Mouse (Mus musculus) liver, embryonic 11.5 days (tissue): Measurements from ENCODE around the gene Yipf2. TPM values are rescaled to one million over a fixed set of nuclear protein-coding genes. Genes with fewer than 3 reads are reported as not detected.
"Not testable (repeated sequence)": the region's sequence is repeated elsewhere in the genome, so short reads cannot be mapped to it uniquely, and the experiment has no call there.

Experiments used
- ATAC-seq: fragments of 200-750 bp; cut with Nextera tagmentation; replicated peaks from 2 replicates; pipeline ENCODE4 v1.8.0; 2017; ENCODE audit warnings: moderate number of reproducible peaks, mild to moderate bottlenecking, moderate TSS enrichment, moderate library complexity; ENCODE audit not compliant: low FRiP score
- DNase-seq: peaks from one replicate; pipeline ENCODE4 v3.0.0-alpha.2; 2017; ENCODE audit warnings: low spot score
- H3K27ac ChIP-seq: fragments of 300-500 bp; sonication (generic); 2 replicates; pipeline ENCODE4 v1.5.1; 2014; ENCODE audit warnings: mild to moderate bottlenecking, low read depth, low read length, control low read depth
- H3K27me3 ChIP-seq: fragments of 300-500 bp; sonication (generic); replicated peaks from 2 replicates; pipeline ENCODE4 v1.6.1; 2014; ENCODE audit warnings: low read length, mixed read lengths; ENCODE audit not compliant: control insufficient read depth, insufficient read depth
- H3K36me3 ChIP-seq: fragments of 300-500 bp; sonication (generic); 2 replicates; pipeline ENCODE4 v1.6.1; 2014; ENCODE audit warnings: mild to moderate bottlenecking, low read length, moderate library complexity, mixed read lengths; ENCODE audit not compliant: control insufficient read depth, insufficient read depth
- H3K4me1 ChIP-seq: fragments of 300-500 bp; sonication (generic); replicated peaks from 2 replicates; pipeline ENCODE4 v1.6.1; 2014; ENCODE audit warnings: low read length, mixed read lengths; ENCODE audit not compliant: control insufficient read depth, insufficient read depth
- H3K4me2 ChIP-seq: fragments of 300-500 bp; sonication (generic); 2 replicates; pipeline ENCODE4 v1.6.1; 2014; ENCODE audit warnings: mild to moderate bottlenecking, control low read depth, moderate library complexity
- H3K4me3 ChIP-seq: fragments of 300-500 bp; sonication (generic); 2 replicates; pipeline ENCODE4 v1.5.1; 2014; ENCODE audit warnings: low read depth, low read length, control low read depth
- H3K9ac ChIP-seq: fragments of 300-500 bp; sonication (generic); 2 replicates; pipeline ENCODE4 v1.6.1; 2014; ENCODE audit warnings: low read depth, low read length, control low read depth
- H3K9me3 ChIP-seq: fragments of 300-500 bp; sonication (generic); 2 replicates; pipeline ENCODE4 v1.6.1; 2016; ENCODE audit warnings: low read length, inconsistent platforms, mixed read lengths; ENCODE audit not compliant: control insufficient read depth
- WGBS: fragments of 180-500 bp; shearing (Covaris S2); extraction: QIAGEN DNeasy Blood & Tissue Kit; methylation state at CpG from one replicate; pipeline ENCODE4 v1.1.7; 2014; 5-methylcytosine and 5-hydroxymethylcytosine counted together
- microRNA counts: library from miRNA; unstranded; fragments of <30 nt; microRNA quantifications from one replicate; lab custom pipeline; 2015
- microRNA-seq: library from miRNA; unstranded; fragments of <30 nt; microRNA quantifications from one replicate; pipeline ENCODE4, GENCODE M21; 2017; ENCODE audit warnings: borderline number of aligned reads
- polyA plus RNA-seq: library from polyadenylated mRNA; unstranded; fragments of >200 nt; fragmentation: Nextera tagmentation; extraction: Ambion mirVana; gene quantifications from 2 replicates; pipeline ENCODE4 v1.2.1, GENCODE M21; 2014

Yipf2 gene
- polyA plus RNA-seq, 1 experiment from 2014 or later = 16.5 TPM

DNA sequence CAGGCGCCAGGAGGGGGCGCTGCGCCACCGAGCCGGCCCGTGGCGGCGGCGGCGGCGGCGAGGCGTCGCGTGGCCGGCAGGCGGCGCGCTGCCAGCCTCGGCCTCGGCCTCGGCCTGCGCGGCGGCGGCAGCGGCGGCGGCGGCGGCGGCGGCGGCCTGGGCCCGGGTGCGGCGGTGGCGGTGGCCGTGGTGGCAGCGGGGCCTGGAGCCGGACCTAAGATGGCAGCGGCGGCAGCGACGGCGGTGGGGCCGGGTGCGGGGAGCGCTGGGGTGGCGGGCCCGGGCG, 45.9 kb downstream of the Yipf2 start, which contains the start of gene Carm1:
Gene Carm1 (plus strand): TSS at position 106 of the 286 bp plus-strand sequence.
- ATAC-seq = no peak
- peak within 1 kb of the TSS; percentile 98 for H3K27ac ChIP-seq
- WGBS = under 1% methylated on average over 40 of the region's 52 CpGs
- no peaks in the 10 kb centered on the region for H3K9me3 ChIP-seq
- DNase-seq = no peak
- peak within 1 kb of the TSS; percentile 71 for H3K4me2 ChIP-seq
- H3K4me3 ChIP-seq = peak within 1 kb of the TSS; percentile 88
- H3K27me3 ChIP-seq = no peaks in the 10 kb centered on the region
- H3K9ac ChIP-seq = peak within 1 kb of the TSS; percentile 97
- peaks cover 11% of the 10 kb centered on the region for H3K4me1 ChIP-seq
- peaks cover 7% of the 10 kb centered on the region for H3K36me3 ChIP-seq

DNA sequence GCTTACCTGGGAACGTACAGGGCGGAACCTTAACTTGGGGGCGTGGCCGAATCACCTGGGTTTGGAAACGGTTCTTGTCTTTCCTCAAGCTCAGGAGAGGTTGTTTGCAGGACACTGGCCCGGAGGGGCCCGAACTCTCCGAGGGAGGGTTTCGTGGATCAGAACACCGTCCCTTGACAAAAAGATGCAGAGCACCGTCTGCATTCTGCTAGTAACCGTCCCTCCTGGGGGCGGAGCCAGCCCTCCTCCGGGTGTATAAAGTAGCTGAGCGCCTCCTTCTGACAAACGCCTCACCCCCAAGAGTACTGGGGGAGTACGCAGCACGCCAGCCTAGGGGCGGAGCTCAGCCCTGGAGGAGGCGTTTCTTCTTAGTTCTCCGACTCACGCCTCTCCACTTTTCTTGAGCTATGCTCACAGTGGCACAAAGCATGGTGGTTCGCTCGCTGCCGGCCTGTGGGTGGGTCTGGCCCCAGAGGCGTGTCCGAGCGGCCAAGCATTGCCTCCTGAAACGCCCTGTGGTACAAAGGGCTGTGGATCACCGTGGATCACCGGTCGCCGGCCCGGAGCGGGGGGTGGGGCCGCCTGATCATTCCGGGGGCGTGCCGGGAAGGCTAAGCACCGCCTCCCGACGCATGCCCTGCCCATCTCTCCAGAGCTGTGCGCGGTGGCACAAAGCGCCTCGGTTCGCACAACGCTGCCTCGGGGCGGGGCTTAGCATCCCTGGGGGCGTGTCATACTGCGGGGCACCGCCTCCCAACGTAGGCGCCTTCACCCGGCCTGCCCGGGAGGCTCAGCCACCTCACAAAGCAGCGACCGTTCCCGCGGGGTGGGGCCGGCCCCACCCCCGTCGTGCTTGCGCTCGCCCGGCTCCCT, 46.5 kb downstream of the Yipf2 start:
- DNase-seq = peak; percentile 100
- Histone ChIP-seq H3K4me3 (peak overlapping the region; percentile 88), H3K9me3 (no peaks in the 10 kb centered on the region), H3K9ac (peak overlapping the region; percentile 59), H3K4me1 (peaks cover 11% of the 10 kb centered on the region), H3K4me2 (peak overlapping the region; percentile 64), H3K36me3 (peaks cover 5% of the 10 kb centered on the region), H3K27ac (peak overlapping the region; percentile 81), H3K27me3 (no peaks in the 10 kb centered on the region)
- peak; percentile 91 for ATAC-seq
- WGBS = under 1% methylated on average over 67 of the region's 67 CpGs

DNA sequence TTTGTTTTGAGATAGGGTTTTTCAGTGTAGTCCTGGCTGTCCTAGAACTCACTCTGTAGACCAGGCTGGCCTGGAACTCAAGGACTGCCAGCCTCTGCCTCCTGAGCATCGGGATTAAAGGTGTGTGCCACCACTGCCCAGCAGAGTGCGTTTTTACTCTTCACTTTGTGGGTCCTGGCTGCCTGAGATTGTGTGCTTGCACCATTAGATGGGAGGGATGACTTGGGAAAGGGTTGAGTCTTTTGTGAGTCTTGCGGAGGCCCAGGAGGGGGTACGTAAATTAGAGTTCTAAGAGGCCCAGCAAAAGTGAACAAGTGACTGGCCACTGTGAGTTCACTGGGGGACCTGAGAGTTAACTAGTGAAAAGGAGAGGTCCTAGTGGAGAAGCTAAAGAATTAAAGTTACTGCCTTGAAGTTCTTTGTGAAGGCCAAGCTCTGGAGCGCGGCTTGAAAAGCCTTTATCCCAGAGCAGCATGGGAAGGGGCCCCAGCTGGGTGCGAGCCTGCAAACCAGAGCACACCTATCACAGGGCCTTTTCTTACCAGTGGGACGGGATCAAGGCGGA, 47.2 kb downstream of the Yipf2 start:
- Histone ChIP-seq H3K4me3 (peak overlapping the region; percentile 88), H3K27me3 (no peaks in the 10 kb centered on the region), H3K27ac (peak overlapping the region; percentile 81), H3K4me2 (peak overlapping the region; percentile 64), H3K9ac (peak overlapping the region; percentile 59), H3K4me1 (peaks cover 11% of the 10 kb centered on the region), H3K9me3 (no peaks in the 10 kb centered on the region), H3K36me3 (no peaks in the 10 kb centered on the region; the same call in 1 of the 2 replicates)
- 16% methylated on average over 9 of the region's 9 CpGs for WGBS
- DNase-seq = no peak
- peak; percentile 75 for ATAC-seq

DNA sequence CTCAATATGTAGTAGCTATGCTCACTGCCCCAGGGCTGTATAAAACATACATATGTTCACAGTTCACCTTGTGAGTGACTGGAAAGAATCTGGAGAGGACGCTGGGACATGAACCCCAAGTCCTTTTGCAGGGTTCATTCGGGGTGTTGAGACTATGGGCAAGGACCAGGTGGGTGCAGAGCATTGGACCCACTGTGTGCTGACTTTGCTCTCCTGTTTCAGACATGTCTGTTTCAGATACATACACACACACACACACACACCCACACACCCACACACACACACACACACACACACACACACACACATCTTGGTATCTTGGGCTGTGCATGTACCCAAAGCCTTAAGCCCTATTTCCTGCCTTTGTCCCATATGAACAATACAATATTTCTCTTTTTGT, 50.6 kb downstream of the Yipf2 start:
- not testable (repeated sequence) for H3K4me3 ChIP-seq, H3K4me2 ChIP-seq, H3K9me3 ChIP-seq, H3K27me3 ChIP-seq, ATAC-seq, H3K36me3 ChIP-seq, H3K9ac ChIP-seq, H3K4me1 ChIP-seq, H3K27ac ChIP-seq, DNase-seq
- WGBS = 83% methylated on average over 2 of the region's 2 CpGs

DNA sequence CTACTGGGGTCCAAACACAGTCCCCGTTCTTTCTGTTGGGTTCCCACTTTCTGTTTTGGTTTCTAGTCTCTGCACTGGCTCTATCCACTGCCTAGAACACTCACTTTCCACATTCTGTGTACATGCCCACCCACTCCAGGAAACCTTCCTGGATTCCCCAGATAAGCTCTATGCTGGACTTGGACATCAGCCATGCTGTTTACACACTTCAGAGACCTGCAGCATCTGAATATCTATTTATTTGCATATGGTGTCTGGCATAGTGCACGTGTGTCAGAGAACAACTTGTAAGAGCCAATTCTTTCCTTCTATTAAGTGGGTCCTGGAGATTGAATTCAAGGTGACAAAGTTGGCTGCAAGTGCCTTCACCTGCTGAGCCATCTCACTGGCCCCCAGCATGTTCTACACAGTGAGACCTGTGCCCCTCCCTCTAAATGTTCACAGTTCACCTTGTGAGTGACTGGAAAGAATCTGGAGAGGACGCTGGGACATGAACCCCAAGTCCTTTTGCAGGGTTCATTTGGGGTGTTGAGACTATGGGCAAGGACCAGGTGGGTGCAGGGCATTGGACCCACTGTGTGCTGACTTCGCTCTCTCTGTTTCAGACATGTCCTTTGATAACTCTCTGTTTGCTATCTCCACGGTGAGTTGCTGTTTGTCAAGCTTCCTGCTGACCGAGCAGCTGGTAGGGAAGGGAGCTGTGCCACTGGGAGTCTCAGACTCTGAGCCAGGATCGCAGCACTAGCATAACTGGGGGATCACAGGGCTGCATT, 52.5 kb downstream of the Yipf2 start:
- 62% methylated on average over 7 of the region's 7 CpGs for WGBS
- Histone ChIP-seq H3K4me1 (peaks cover 6% of the 10 kb centered on the region), H3K4me3 (no peak overlapping the region), H3K4me2 (no peak overlapping the region), H3K36me3 (no peaks in the 10 kb centered on the region), H3K9ac (no peak overlapping the region; the same call in 1 of the 2 replicates), H3K9me3 (no peaks in the 10 kb centered on the region), H3K27ac (no peak overlapping the region), H3K27me3 (no peaks in the 10 kb centered on the region)
- DNase-seq (no peak), ATAC-seq (no peak)

MicroRNAs encoded within 50 kb of the gene (microRNA counts, 519-probe panel; counts per million panel counts)
- microRNA mmu-miR-1946b (lab: Ali Mortazavi, UCI) = not detected

Small RNAs within 50 kb of the gene (microRNA-seq; reads per million reads assigned to microRNA genes)
- not detected for gene Mir1946b

Other genes with a start within 250 kb of the Yipf2 start
- gene Ilf3, start 225.0 kb downstream of the Yipf2 start, polyA plus RNA-seq = 141 and 149 TPM in 2 replicates
- 59.2 and 60.2 TPM in 2 replicates for gene Qtrt1, start 181.0 kb downstream of the Yipf2 start, polyA plus RNA-seq
- 72.7 and 79.5 TPM in 2 replicates for gene Dnm2, start 167.9 kb downstream of the Yipf2 start, polyA plus RNA-seq
- 68.6 and 70.2 TPM in 2 replicates for gene Tmed1, start 82.6 kb downstream of the Yipf2 start, polyA plus RNA-seq
- gene AB124611, start 66.7 kb downstream of the Yipf2 start, polyA plus RNA-seq = 3.7 and 4.3 TPM in 2 replicates
- 54.9 TPM in 2 replicates for gene Carm1, start 45.9 kb downstream of the Yipf2 start, polyA plus RNA-seq
- gene Timm29, start 106 bp downstream of the Yipf2 start, polyA plus RNA-seq = 35.2 and 41.5 TPM in 2 replicates
- gene Smarca4, start 23.3 kb upstream of the Yipf2 start, polyA plus RNA-seq = 86.1 and 86.6 TPM in 2 replicates
- 18.8 and 23.9 TPM in 2 replicates for gene Ldlr, start 130.7 kb upstream of the Yipf2 start, polyA plus RNA-seq
- 151 and 170 TPM in 2 replicates for gene Spc24, start 167.5 kb upstream of the Yipf2 start, polyA plus RNA-seq
- gene Kank2, start 205.9 kb upstream of the Yipf2 start, polyA plus RNA-seq = 4.7 and 6.7 TPM in 2 replicates
- 16.1 and 17.4 TPM in 2 replicates for gene Angptl8, start 242.7 kb upstream of the Yipf2 start, polyA plus RNA-seq